Mouse (Mus musculus) cerebellum, adult 2 months (tissue): ENCODE measurements around the gene Sun3.

Experiments
- CTCF ChIP-seq: fragments of 200-500 bp; IDR thresholded peaks from 2 replicates; pipeline ENCODE4 v1.5.1; 2011; ENCODE audit warnings: low read depth, mild to moderate bottlenecking, control low read depth, low read length, moderate library complexity, borderline replicate concordance; ENCODE audit not compliant: insufficient read depth
- POLR2A ChIP-seq: fragments of 200-500 bp; IDR thresholded peaks from 2 replicates; pipeline ENCODE4 v1.6.1; 2011; ENCODE audit warnings: low read length, control low read depth, borderline replicate concordance; ENCODE audit not compliant: insufficient read depth

GRCm38 (mm10) chr11:9018491-9019267, 30.1 kb downstream of the Sun3 start:
- TF ChIP-seq CTCF (no peak), POLR2A (no peak)
